ENCODE assay signal across 28 mouse cellular contexts in genomic region chr9:35170071-35170470, GRCm38 (mm10). TPM values are rescaled to one million over a fixed set of nuclear protein-coding genes. Genes with fewer than 3 reads are reported as not detected.
DNase-seq lines count a peak whose midpoint lies in the region; ATAC-seq and TF ChIP-seq lines count a peak whose summit lies in the region.
"Had no signal": no experiment of that assay in that cellular context is flagged by ENCODE, and none has a peak within 500 bp of the region (broad histone marks: within the 10 kb centered on the region; RNA-seq: fewer than 3 reads in every experiment).

No protein-coding gene starts in this region.

- WGBS in kidney, embryonic 15.5 days, result 93% methylated on average over 7 of the region's 7 CpGs

- peaks cover 9% of the 10 kb centered on the region; the same call in 1 of the 2 replicates for H3K36me3 ChIP-seq in kidney, embryonic 15.5 days
- H3K36me3 ChIP-seq: forebrain, embryonic 15.5 days had no signal

- 0 out of 2 replicates have a peak overlapping the region, but pooled peaks have one; percentile 82 for H3K27ac ChIP-seq in layer of hippocampus, adult 2 months
- no peak overlapping the region for H3K27ac ChIP-seq in kidney, embryonic 15.5 days
- H3K27ac ChIP-seq: embryonic facial prominence, embryonic 13.5 days; embryonic facial prominence, embryonic 15.5 days; forebrain, embryonic 13.5 days; forebrain, embryonic 15.5 days had no signal

- no peak for TF ChIP-seq CTCF in layer of hippocampus, adult 2 months (conservative IDR thresholded peaks at IDR 0.05)

- H3K4me2 ChIP-seq in kidney, embryonic 15.5 days, result no peak overlapping the region
- H3K4me2 ChIP-seq: embryonic facial prominence, embryonic 13.5 days; embryonic facial prominence, embryonic 15.5 days; forebrain, embryonic 13.5 days; forebrain, embryonic 15.5 days had no signal

- no peaks in the 10 kb centered on the region for H3K9me3 ChIP-seq in kidney, embryonic 15.5 days (replicated peaks)
- H3K9me3 ChIP-seq: embryonic facial prominence, embryonic 13.5 days; embryonic facial prominence, embryonic 15.5 days; forebrain, embryonic 13.5 days; forebrain, embryonic 15.5 days; G1E had no signal

- no peak overlapping the region for H3K4me3 ChIP-seq in layer of hippocampus, adult 2 months
- no peak overlapping the region for H3K4me3 ChIP-seq in kidney, embryonic 15.5 days (replicated peaks)
- H3K4me3 ChIP-seq: embryonic facial prominence, embryonic 13.5 days; embryonic facial prominence, embryonic 15.5 days; erythroblast, embryonic 14.5 days; forebrain, embryonic 13.5 days; forebrain, embryonic 15.5 days had no signal

- H3K4me1 ChIP-seq in kidney, embryonic 15.5 days, result peaks cover 22% of the 10 kb centered on the region

- peak; percentile 62 for ATAC-seq in frontal cortex, adult (ENCODE audit: low TSS enrichment)
- no peak for ATAC-seq in kidney, embryonic 15.5 days (replicated peaks; ENCODE audit: low FRiP score)
- ATAC-seq: activated CD4-positive, CD25-positive, alpha-beta regulatory T cell, adult 4 months; CD4-positive, CD25-positive, alpha-beta regulatory T cell, adult 4 months; forebrain, embryonic 13.5 days; forebrain, embryonic 15.5 days; Patski had no signal

- no peaks in the 10 kb centered on the region for H3K27me3 ChIP-seq in kidney, embryonic 15.5 days
- H3K27me3 ChIP-seq: CH12.LX; embryonic facial prominence, embryonic 13.5 days; embryonic facial prominence, embryonic 15.5 days; forebrain, embryonic 13.5 days; forebrain, embryonic 15.5 days; Patski had no signal

- H3K9ac ChIP-seq in kidney, embryonic 15.5 days, result no peak overlapping the region
- H3K9ac ChIP-seq: embryonic facial prominence, embryonic 13.5 days; embryonic facial prominence, embryonic 15.5 days; forebrain, embryonic 13.5 days; forebrain, embryonic 15.5 days had no signal

- no peak for DNase-seq in frontal cortex, postnatal 10 days (ENCODE audit: low spot score in 2 of 2)
- DNase-seq in layer of hippocampus, adult 2 months (ENCODE audit: low spot score in 2 of 2), result no peak
- no peak for DNase-seq in layer of hippocampus, adult 8-10 months (ENCODE audit: low spot score in 2 of 2)
- DNase-seq in right cerebral cortex, adult 18-20 months, result peak; percentile 24
- DNase-seq in right cerebral cortex, postnatal 10 days (ENCODE audit: low spot score in 2 of 2), result no peak
- DNase-seq: adrenal gland, adult 8-10 months; adrenal gland, postnatal 14 days; adrenal gland, postnatal 36 days; B cell, adult 2 months; cerebellum, adult 11 months; cerebellum, adult 18-20 months; cerebellum, adult 8-10 months; cerebellum, adult 9-11 months; cerebellum, postnatal 14 days; cerebellum, postnatal 36 days; embryo, embryonic 11 days had no signal

RNA-seq across cellular contexts. Expression of gene Dcps, which starts 5.8 kb away (rescaled TPM):
- 10 to 100 TPM; 20.5 to 21.7 TPM for total RNA-seq in layer of hippocampus, adult 2 months (2021)
- total RNA-seq in layer of hippocampus, adult 8-10 months (2022), result 10 to 100 TPM; 17.7 to 20.0 (median 18.2) TPM
- 94.4 and 95.4 TPM in 2 replicates for polyA plus RNA-seq in kidney, embryonic 15.5 days (2015; fragmentation: Nextera tagmentation; extraction: Ambion mirVana)

RNA-seq across cellular contexts. Expression of gene Srpr, which starts 29.9 kb away (rescaled TPM):
- 10 to 100 TPM; 65.4 to 65.6 TPM for total RNA-seq in layer of hippocampus, adult 2 months (2021)
- total RNA-seq in layer of hippocampus, adult 8-10 months (2022), result 10 to 100 TPM; 62.5 to 86.8 (median 73.2) TPM
- 117 and 123 TPM in 2 replicates for polyA plus RNA-seq in kidney, embryonic 15.5 days (2015; fragmentation: Nextera tagmentation; extraction: Ambion mirVana)

RNA-seq across cellular contexts. Expression of gene Tirap, which starts 30.0 kb away (rescaled TPM):
- 1 to 10 TPM; 1.6 to 2.7 TPM for total RNA-seq in layer of hippocampus, adult 2 months (2021)
- 1 to 10 TPM; 2.6 to 6.6 (median 3.2) TPM for total RNA-seq in layer of hippocampus, adult 8-10 months (2022)
- polyA plus RNA-seq in kidney, embryonic 15.5 days (2015; fragmentation: Nextera tagmentation; extraction: Ambion mirVana), result 11.9 and 12.1 TPM in 2 replicates

RNA-seq across cellular contexts. Expression of gene Foxred1, which starts 40.8 kb away (rescaled TPM):
- 10 to 100 TPM; 35.4 to 37.3 TPM for total RNA-seq in layer of hippocampus, adult 2 months (2021)
- total RNA-seq in layer of hippocampus, adult 8-10 months (2022), result 10 to 100 TPM; 33.3 to 46.1 (median 38.3) TPM
- polyA plus RNA-seq in kidney, embryonic 15.5 days (2015; fragmentation: Nextera tagmentation; extraction: Ambion mirVana), result 47.3 and 50.7 TPM in 2 replicates

RNA-seq across cellular contexts. Expression of gene St3gal4, which starts 51.0 kb away (rescaled TPM):
- total RNA-seq in layer of hippocampus, adult 2 months (2021), result 10 to 100 TPM; 25.8 to 29.0 TPM
- 10 to 100 TPM; 23.3 to 29.6 (median 26.6) TPM for total RNA-seq in layer of hippocampus, adult 8-10 months (2022)
- 17.4 and 17.8 TPM in 2 replicates for polyA plus RNA-seq in kidney, embryonic 15.5 days (2015; fragmentation: Nextera tagmentation; extraction: Ambion mirVana)
